Mouse (Mus musculus) cerebellum, adult 8-10 months (tissue): ENCODE results near the gene Sorcs1.

Source experiments
- DNase-seq: peaks from one replicate; pipeline ENCODE4 v3.0.0; 2022

Gene Sorcs1

DNA sequence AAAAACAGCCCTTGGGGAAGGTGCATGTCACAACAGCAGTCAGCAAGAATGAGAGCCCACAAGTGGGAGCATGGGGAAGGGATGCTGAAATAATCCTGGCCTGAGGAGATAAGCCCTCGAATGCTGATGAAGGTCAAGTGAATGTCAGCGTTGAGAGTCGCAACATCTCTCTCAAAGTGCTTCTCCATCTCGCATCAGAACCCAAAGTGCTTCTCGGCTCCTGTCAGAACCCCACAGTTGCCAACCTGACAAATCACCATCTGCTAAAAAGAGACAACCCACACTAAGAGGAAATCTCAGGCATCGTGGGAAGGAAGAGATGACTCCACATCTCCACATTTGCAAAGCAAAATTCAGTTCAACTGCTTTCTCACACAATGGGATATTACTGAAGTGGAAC lies 119.7 kb downstream of the Sorcs1 start:
- DNase-seq: no peak

DNA sequence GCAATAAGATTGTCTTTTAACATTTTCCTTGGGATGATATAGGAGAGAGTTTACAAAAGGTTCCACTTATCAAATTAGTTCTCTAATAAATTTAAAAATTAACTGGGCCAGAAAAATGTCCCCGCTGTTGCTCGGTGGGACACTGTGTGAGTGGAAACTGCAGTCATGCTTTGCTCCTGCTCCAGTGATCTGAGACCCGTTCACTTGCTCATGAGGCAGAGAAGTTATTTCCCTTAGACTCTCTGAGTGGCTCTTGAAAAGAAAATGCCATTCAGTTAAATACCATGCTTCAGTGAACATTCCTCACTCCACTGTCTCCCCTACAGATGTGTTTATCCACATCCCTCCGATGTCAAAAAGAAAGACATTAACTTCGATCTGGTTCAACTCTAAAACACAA lies 144.4 kb downstream of the Sorcs1 start:
- no peak for DNase-seq

DNA sequence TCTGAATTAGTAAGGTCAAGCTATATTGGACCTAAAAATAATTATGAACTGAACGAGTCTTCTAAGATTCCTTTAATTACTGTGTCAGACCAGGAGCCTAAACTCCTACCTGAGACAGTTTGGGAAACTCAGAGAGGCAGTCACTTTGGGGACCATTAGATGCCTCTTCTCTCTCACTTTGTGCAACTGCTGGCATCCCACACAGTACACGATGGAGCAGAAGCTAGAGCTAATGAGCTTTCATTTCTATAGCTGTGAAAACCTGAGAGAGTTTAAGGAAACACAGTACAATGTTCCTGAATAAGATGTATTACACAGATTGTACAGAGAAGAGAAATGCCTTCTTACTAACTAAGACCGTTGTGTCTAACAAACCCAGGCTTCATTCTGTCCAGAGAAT lies 150.6 kb downstream of the Sorcs1 start:
- DNase-seq: no peak

DNA sequence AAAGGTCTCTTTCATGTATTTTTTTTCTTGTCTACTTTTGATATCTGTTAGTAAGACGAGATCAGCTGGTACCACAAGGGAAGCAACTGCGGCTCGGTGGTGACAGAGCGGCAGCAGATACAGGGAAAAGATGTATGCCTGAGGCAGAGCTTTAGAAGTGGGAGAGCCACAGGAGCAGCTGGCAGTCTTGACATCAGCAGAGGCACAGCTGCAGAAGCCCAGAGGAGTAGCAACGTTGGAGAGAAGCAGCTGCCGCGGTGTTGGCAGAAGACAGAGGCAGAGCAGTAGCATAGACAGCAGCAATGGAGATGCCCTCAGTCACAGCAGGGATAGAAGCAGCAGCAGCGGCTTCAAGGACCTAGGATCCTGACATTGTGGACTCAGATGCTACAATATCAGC lies 152.4 kb downstream of the Sorcs1 start:
- DNase-seq: no peak

DNA sequence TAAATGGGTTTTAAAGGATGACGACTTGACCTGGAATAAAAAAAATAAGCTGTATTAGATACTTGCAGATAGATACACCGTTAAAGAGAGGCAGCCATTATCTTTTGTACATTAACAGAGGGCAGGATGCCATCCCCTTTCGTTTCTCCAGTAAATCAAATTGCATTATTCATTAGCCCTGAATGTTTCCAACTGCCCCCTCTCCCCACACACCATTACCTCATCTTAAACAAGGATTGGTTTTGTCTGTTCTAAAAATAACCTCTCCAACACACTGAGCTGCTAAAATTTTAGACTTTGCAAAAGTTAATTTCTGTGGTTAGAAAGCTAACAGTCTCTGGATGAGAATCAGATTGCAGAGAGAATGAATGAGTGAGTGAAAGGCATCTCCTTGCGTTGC lies 156.5 kb downstream of the Sorcs1 start:
- no peak for DNase-seq

DNA sequence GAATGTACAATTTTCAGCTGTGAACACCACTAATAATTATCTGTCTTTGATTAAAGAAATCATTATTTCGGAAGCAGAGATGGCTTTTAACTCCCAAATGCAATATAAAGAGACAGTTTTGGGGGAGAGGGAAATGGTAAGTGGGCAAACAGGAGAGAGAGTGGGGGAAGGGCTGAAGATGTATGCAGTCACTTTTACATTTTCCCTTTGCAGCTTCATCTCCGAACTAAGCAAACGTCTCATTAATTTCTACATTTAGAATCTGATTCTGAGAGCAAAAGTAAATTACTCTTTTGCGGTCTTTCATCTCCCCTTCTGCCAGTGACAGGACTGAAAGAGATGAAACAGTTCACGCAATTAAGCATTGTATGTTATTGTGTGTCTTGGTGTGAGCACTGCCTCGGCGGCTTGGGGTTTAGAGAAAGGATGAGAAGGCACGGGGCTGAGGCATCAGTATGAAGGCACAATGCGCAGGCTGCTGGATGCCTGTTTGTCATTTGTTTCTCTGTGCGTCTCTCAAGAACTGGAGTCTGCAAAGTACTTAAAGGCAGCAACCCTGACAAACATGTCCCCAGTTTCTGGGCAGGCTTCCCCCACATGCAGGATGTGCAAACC lies 163.3 kb downstream of the Sorcs1 start:
- DNase-seq: no peak

DNA sequence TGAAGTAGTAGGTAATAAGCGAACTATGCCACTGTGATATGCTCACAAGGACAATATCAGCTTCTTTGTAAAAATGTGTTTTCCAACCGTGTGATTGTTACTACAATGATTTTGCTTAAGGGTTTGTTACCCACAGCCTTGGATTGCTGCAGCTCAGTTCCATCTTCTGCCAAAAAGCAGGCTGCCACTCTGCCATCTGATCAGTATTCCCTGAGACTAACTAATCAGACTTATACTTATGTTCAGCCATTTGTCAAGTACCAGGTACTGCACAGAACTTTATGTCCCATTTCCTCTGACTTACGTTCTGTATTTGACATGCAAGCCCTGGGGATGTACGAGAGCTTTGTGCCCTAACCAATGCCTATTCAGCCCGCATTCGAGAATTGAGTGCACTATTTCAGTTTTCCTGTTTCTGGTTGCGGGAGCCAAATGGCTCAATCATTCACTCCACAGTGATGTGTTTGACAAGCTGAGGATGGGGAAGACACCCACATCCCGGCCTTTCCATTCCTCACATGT lies 164.1 kb downstream of the Sorcs1 start:
- DNase-seq: no peak

DNA sequence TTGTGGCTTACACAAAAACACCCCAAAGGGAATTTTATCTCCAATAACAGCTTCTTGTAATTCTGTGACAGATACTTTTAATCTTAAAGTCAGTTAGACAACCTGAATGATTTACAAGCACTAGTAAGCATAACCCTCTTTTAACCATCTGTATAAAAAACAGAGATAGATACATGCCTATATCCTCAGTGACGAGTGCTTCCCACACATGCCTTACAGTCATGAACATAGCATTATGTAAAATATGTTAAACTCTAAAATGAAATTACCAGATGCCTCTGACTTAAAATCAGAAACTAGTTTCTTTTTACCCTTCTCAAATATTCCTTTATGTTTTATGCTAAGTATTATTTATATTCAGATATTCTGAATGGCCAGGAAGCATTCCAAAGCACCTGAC lies 175.6 kb downstream of the Sorcs1 start:
- no peak for DNase-seq

DNA sequence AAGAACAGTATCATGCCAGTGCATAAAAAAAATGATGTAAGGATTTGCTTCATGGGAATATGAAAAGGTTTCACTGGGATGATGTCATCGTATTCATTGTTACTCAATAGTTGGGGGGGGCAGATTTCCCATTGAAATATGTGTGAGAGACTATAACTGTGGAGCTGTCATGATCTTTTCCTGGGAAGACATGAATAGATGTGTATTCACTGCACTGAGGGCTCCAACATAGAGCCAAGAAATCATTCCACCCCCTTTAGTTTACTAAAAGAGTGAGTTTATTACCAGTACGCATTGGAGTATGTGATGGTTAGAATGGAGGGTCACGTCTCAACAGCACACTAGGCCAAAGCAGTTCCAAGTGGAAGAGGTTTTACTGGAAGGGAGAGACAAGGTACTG lies 187.3 kb downstream of the Sorcs1 start:
- DNase-seq: no peak

DNA sequence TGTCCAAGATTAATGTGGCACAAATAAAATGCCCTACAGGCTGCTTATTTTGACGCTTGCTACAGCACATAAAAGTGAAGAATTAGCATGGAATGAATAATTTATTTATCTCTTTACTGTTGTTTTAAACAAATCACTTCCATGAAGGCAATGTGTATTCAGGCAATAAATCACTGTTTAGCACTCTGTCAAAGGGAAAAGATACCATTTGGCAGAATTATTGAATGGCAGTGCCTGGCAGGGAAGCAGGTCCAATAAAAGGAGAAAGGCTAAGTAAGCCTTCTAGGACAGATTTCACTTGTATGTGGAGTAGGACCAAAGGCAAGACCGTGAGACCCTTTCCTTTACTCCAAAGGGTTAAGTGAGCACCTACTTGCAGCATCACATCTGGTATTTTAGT lies 187.7 kb downstream of the Sorcs1 start:
- no peak for DNase-seq

DNA sequence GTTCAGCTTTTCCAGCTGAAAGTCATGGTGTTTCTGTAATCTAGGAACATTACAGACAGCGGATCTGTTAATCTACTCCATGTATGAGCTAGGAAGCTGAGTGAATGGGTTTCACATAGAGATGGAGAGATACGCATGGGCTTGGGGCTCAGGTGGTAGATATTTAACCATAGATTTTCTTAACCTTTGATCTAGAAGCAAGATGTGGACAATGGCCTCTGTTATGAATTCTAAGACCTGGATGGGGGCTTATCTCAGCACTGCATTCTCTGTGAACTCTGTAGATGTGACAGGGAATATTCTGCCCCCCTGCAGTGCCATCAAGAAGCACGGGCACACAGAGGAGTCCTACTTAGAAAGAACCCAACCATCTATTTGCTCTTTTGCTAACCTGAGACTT lies 188.7 kb downstream of the Sorcs1 start:
- DNase-seq: no peak

DNA sequence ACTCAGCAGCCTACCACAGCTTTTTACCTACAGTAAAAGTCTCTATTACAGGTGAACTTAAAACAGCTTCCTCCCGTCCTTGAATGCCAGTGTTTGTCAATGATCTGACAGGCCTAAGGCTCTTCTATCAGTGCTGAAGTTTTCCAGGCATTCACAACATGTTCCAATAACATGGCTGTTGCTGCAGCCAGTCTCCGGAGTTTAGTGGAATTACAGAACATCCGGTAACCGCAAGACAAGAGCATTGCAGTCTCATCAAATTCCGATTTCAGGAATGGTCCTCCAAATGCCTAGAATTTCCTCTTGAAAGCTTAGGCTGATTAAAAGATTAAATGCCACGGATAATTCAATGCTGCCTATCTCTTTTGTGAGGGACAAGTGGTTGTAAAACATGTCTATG lies 190.0 kb downstream of the Sorcs1 start:
- DNase-seq: no peak

DNA sequence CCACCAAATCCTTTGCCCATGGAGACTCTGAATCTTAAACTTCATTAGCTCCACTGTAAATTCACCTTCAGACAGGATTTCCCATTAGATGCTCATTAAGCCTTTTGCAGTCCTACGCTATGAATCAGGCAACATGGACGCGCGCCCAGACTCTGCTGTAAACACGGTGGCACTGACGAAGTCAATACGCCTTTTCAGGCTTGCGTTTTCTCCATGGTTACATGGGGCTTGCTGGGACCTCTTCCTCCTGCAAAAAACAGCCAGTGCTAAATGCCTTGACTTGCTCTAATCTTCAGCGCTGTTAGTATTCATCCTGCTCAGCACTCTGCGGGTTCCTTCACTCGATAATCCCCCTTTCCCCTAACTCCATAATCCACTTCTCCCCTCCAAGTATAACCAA lies 190.7 kb downstream of the Sorcs1 start:
- DNase-seq: no peak

DNA sequence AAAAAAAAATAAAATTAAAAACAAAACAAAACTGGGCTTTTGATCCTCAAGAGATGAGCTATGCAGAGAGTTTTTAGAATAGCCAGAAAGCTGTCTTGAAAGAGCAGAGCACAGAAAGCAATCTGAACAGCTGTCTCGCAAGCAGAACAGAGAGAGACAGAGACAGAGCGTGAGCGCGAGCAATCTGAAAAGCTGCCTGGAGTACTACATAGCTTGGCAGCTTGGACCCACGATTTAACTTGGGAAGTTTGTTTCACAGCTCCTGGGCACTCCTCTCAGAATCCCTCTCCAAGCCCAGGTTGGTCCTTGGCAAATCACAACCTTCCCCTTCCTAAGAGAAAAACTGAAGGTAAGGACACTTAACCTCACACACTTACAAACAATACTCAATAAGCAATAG lies 192.1 kb downstream of the Sorcs1 start:
- DNase-seq: no peak

DNA sequence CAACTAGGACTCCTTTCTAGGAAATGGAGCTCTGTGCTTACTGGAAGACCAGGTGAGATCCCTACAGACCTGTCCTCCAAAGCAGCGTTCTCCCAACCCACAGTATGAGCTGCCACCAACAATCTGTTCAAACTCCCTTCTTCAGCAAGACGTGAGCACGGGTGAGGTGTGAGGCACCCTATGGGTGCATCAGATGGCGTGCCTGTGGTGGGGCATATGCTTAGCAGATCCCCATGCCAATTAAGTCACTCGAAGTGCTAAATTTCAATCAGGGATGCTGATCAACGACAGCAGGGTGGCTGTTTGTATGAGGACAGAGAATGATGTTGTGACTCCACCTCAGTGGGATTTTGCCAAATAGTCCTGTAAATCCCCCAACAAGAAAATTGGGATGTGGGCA lies 201.7 kb downstream of the Sorcs1 start:
- peak; percentile 28 for DNase-seq

DNA sequence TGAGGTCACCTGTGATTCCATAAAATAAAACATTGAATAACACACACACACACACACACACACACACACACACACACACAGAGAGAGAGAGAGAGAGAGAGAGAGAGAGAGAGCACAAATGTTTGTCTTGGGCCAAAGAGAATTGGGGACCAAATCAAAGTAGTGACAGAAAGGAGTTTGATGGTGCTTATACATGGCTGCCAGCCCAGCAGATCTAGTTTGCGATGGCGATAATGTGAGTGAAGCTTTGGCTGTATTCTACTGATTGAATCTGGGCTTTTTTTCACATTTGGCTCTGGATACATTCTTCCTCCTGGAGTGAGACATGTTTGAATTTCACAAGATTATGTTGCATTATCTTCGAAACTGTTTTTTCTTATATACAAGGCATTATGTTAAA lies 209.9 kb downstream of the Sorcs1 start:
- no peak for DNase-seq

DNA sequence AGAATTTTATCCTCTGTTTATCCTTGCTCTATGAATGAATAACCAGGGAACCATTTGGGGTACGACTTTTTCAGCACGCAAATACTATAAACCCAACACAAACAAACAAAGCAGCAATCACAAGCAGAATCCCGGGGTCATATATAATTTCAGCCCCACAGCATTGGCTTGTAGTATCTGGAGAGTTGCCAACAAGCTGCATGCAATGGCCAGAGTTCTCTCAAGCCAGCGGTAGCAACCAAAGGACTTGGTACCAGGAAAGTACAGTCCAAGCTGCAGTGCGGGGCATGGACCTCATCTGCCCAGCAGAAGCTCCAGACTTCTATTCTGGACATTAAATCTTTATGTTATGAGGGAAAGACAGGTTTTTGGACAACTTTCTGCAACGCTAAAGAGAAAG lies 213.6 kb downstream of the Sorcs1 start:
- DNase-seq: no peak

DNA sequence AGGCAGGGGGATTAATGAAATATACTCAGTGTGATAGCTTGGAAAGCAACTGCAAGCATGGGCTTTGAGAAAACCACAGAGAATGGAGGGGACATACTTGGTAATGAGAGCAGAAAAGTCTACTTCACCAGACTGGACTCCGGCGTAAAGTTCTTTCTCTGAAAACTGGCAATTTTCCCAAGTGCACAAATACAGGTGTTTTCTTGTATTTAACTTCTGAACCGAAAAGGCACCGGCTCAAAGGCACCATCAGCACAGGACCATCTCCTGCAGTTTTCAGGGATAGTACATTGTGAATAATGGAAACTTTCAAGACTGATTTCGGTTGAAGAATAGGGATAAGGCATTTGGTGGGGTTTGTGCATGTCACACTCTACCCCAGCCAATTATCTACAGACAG lies 219.9 kb downstream of the Sorcs1 start:
- no peak for DNase-seq

DNA sequence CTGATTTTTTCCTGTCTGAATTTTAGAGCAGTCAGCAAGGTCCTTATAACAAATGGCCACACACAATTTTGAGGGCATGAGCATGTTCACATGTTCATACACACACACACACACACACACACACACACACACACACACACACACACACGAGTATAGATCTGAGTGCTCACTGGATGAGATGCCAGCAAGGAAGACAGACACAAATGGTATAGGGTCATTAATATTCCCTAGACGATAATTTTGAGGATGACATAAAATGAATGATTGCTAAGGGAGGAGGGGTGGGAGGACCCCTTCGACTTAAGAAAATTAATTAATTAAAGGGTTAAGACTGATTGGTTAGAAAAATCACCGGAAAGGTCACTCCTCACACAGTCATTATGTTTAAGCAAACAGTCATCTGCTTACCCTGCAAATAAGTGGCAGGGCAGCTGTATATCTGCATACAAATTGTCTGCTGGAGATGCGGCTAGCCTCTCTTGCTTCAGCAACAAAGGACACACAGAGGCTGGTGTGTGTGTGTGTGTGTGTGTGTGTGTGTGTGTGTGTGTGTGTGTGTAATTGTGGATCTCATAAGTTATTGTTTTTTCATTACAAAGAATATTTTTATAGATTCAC lies 221.1 kb downstream of the Sorcs1 start:
- no peak for DNase-seq

DNA sequence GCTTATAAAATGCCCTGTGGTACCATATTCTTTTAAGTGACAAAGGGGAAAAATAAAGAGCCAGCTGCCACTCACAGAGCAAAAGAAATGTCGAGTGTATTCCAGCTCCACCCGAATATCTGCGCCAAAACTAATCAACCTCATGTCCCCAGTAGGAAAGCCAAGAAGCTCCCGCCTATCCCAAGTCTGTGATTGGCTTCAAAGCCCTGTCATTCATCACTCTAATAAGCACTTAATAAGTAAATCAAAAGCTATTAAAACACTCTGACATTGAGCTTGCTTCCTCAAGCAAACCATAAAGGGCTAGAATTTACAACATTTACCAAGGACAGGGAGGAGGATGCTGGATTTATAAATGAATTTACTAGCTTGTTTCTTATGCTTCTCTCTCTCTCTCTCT lies 237.3 kb downstream of the Sorcs1 start:
- no peak for DNase-seq

DNA sequence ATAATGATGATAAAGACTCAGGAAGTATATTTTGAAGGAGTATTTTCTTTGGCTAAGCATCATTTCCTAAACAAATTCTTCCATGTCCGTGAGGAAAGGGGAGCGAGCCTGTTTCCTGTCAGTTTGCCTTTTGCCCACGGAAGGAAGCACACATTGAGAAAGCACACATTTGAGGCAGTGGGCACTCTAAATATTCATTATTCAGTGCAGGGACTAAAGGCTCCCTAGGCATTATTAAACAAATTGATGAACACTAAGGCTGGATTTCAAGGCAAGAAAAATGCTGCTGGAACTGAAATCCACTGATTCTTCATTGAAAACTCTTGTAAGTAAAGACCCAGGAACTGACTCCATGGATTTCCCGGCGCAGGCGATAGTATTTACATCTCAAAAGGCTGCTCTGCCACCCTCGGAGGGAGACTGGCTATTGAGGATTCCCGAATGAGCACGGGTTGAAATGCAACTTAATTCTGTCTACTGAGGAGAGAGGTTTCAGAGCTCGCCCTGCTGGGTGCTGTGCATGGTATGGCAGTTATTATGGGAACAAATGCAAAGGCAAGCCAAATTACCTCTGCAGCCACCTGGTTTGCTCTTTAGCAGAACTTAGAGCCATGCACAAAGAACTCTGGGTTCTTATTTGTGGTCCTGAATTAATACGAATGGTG lies 238.1 kb downstream of the Sorcs1 start:
- no peak for DNase-seq

DNA sequence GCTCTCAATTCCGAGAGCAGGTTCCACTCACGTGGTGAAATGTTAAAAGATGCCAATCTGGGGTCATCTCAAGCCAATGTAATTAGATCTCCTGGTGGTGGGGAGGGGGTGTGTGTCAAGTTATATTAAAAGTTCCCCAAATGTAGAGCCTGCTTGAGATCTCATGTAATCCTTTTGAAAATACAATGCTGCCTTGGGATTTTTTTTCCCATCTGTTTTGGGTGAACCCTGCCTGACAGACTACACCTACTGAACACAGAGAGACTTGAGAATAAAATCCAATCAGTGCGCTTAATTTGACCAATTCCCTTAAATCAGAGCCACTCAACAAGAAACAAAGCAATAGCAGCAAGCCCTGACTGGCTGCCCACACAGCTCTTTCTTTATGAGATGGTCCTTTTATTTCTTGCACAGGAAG lies 239.0 kb downstream of the Sorcs1 start:
- no peak for DNase-seq

DNA sequence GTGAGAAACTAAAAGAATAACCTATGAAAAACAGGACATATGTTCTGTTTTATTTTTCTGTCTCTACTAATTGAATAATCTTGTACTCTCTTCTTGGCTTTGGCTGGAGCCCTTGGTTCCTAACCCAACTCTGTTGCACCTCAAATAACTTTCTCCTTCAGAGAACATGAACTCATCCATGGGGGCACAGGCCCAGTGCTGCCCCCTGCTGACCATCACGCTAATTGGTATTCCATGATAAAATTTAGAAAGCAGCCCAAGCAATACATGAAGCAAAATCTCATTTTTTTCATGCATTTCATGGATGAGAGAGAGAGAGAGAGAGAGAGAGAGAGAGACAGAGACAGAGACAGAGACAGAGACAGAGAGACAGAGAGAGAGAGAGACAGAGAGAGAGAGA lies 255.5 kb downstream of the Sorcs1 start:
- DNase-seq: no peak

DNA sequence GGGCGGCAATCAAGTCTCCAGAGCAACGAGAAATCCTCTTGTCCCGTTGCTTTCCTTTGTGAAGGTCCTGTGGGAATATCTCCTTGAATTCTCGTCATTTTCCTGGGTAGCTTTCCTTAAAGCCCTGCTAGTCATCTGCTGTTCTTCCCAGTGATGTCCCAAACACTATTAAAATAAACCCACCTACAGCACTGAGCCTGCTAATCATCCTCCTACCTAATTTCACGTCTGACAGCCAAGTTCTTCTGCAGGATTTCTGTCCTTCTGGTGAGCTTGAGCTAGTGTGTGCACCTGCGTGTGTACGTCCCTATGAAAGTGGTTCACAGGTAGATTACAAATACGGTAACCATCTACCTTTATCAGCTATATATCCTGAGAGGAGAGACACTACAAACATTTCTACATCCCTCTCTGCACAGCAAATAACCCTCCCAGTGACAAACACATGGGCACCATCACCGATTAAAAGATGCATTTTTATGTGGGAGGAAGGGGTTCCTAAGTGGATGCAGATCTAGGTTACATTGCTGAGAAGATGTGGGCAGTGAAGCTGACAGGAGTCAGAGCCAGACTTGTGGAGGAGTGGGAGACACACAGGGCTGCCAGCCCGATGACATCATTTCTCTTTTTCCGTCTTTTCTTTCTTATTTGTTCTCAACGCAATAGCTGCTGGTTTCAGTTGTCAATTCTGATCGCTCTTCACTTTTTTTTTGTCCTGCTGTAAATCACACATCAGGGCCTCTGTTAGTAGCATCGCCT lies 259.3 kb downstream of the Sorcs1 start:
- DNase-seq: no peak
